Mouse (Mus musculus) liver, embryonic 14.5 days (tissue): ENCODE data around the gene Fgfr2. TPM values are rescaled to one million over a fixed set of nuclear protein-coding genes. Genes with fewer than 3 reads are reported as not detected.
"Not testable (repeated sequence)": the region's sequence is repeated elsewhere in the genome, so short reads cannot be mapped to it uniquely, and the experiment has no call there.

Experiments
- ATAC-seq: fragments of 200-750 bp; cut with Nextera tagmentation; 2 replicates; pipeline ENCODE4 v1.8.0; 2017; ENCODE audit warnings: moderate number of reproducible peaks, mild to moderate bottlenecking, moderate library complexity; ENCODE audit not compliant: insufficient read depth
- DNase-seq, 3 experiments: peaks; one replicate each; pipeline ENCODE4 v3.0.0-alpha.2; 2012 to 2013; ENCODE audit warnings: low read depth in 3 of 3, low spot score in 3 of 3
- H3K27ac ChIP-seq: fragments of 300-500 bp; sonication (generic); 2 replicates; pipeline ENCODE4 v1.5.1; 2014; ENCODE audit warnings: moderate library complexity, mild to moderate bottlenecking, control low read depth, inconsistent platforms
- H3K27me3 ChIP-seq: fragments of 300-500 bp; sonication (generic); 2 replicates; pipeline ENCODE4 v1.6.1; 2014; ENCODE audit warnings: mild to moderate bottlenecking, low read length, moderate library complexity; ENCODE audit not compliant: control insufficient read depth, insufficient read depth
- H3K36me3 ChIP-seq: fragments of 300-500 bp; sonication (generic); replicated peaks from 2 replicates; pipeline ENCODE4 v1.6.1; 2014; ENCODE audit warnings: low read depth; ENCODE audit not compliant: control insufficient read depth, insufficient read depth
- H3K4me1 ChIP-seq, 2 experiments: fragments of 200-500 bp in 1 of 2; fragments of 300-500 bp in 1 of 2; sonication (generic) in 1 of 2; replicated peaks; 2 replicates each; pipeline ENCODE4 v1.6.1; 2012 to 2014; ENCODE audit warnings: antibody characterized with exemption in 1 of 2, inconsistent platforms in 1 of 2, low read length in 1 of 2; ENCODE audit not compliant: control insufficient read depth in 2 of 2, insufficient read depth in 2 of 2
- H3K4me2 ChIP-seq: fragments of 300-500 bp; sonication (generic); 2 replicates; pipeline ENCODE4 v1.6.1; 2014; ENCODE audit warnings: low read depth, mild to moderate bottlenecking, control low read depth, moderate library complexity
- H3K4me3 ChIP-seq, 2 experiments: fragments of 200-500 bp in 1 of 2; fragments of 300-500 bp in 1 of 2; sonication (generic) in 1 of 2; 2 replicates each; pipeline ENCODE4 v1.5.1; 2012 to 2014; ENCODE audit warnings: low read depth in 2 of 2, low read length in 2 of 2, mild to moderate bottlenecking in 2 of 2, control low read depth in 1 of 2, inconsistent platforms in 1 of 2, moderate library complexity in 1 of 2; ENCODE audit not compliant: insufficient read depth in 1 of 2
- H3K9ac ChIP-seq: fragments of 300-500 bp; sonication (generic); replicated peaks from 2 replicates; pipeline ENCODE4 v1.6.1; 2014; ENCODE audit warnings: mild to moderate bottlenecking, control low read depth, moderate library complexity
- H3K9me3 ChIP-seq: fragments of 300-500 bp; sonication (generic); 2 replicates; pipeline ENCODE4 v1.6.1; 2016; ENCODE audit warnings: low read length, mixed read lengths; ENCODE audit not compliant: control insufficient read depth
- CTCF ChIP-seq: IDR thresholded peaks from 2 replicates; pipeline ENCODE4 v1.5.1; 2016; ENCODE audit warnings: antibody characterized with exemption, low read depth, control low read depth
- EP300 ChIP-seq: IDR thresholded peaks from 2 replicates; pipeline ENCODE4 v1.6.1; 2016; ENCODE audit warnings: antibody characterized with exemption, low read depth
- WGBS: fragments of 180-500 bp; shearing (Covaris S2); extraction: QIAGEN DNeasy Blood & Tissue Kit; methylation state at CpG from one replicate; pipeline ENCODE4 v1.1.7; 2014; ENCODE audit not compliant: insufficient replicate concordance; 5-methylcytosine and 5-hydroxymethylcytosine counted together
- polyA plus RNA-seq, 2 experiments: library from polyadenylated mRNA; depleted of rRNA in 1 of 2; stranded (reverse) in 1 of 2; unstranded in 1 of 2; fragments of >200 nt; fragmentation: Nextera tagmentation in 1 of 2; extraction: Ambion mirVana in 1 of 2; gene quantifications; 2 replicates each; pipeline versions ENCODE4 v1.2.1 to v1.2.3; 2012 to 2014

Gene Fgfr2
- polyA plus RNA-seq, 2 experiments: 7.9 to 8.8 TPM

GRCm38 (mm10) chr7:130533316-130534260 lies 2589.6 kb downstream of the Fgfr2 start:
- TF ChIP-seq EP300: no peak
- peak; percentile 96 for TF ChIP-seq CTCF

DNA sequence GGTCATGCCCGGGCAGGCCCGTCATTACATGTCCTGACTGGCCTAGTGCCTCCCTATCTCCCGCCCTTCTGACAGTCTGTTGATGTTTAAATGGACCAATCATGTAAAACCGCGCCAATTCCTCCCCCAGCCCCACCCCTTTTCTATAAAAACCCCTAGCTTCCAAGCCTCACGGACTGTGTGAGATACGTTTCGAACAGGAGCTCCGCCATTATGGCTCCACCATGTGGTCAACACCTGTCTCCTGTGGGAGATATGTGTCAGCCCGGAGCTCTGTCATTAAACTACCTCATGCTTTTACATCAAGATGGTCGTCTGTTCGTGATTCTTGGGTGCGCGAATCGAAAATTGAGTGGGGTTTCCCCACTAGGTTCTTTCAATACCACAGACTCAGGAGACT lies 2592.0 kb downstream of the Fgfr2 start:
- not testable (repeated sequence) for H3K27me3 ChIP-seq, H3K9me3 ChIP-seq, H3K4me2 ChIP-seq, ATAC-seq, H3K4me3 ChIP-seq, DNase-seq, H3K9ac ChIP-seq, H3K27ac ChIP-seq, H3K4me1 ChIP-seq
- H3K36me3 ChIP-seq: peaks cover 46% of the 10 kb centered on the region
- 92% methylated on average over 14 of the region's 15 CpGs for WGBS

More at GRCm38 (mm10) chr7:130533316-130534260, 2589.6 kb downstream of the Fgfr2 start:
- DNase-seq (peak; percentile 65 to 72 (median 70)), ATAC-seq (peak; percentile 75)
- Histone ChIP-seq H3K36me3 (peaks cover 68% of the 10 kb centered on the region), H3K27me3 (no peaks in the 10 kb centered on the region), H3K9ac (no peak overlapping the region), H3K4me1 (no peaks in the 10 kb centered on the region), H3K4me2 (no peak overlapping the region), H3K9me3 (no peaks in the 10 kb centered on the region), H3K27ac (no peak overlapping the region), H3K4me3 (no peak overlapping the region)
- WGBS: 33% methylated on average over 24 of the region's 25 CpGs

GRCm38 (mm10) chr7:130527306-130527705 lies 2595.8 kb downstream of the Fgfr2 start:
- TF ChIP-seq CTCF (no peak), EP300 (no peak)
- WGBS: 70% methylated on average over 9 of the region's 9 CpGs
- no peak for ATAC-seq
- Histone ChIP-seq H3K27me3 (no peaks in the 10 kb centered on the region), H3K9me3 (no peaks in the 10 kb centered on the region), H3K4me2 (no peak overlapping the region), H3K36me3 (peaks cover 17% of the 10 kb centered on the region), H3K4me1 (no peaks in the 10 kb centered on the region; a peak in 1 of 4 replicates), H3K27ac (no peak overlapping the region), H3K4me3 (no peak overlapping the region), H3K9ac (no peak overlapping the region)
- no peak for DNase-seq

DNA sequence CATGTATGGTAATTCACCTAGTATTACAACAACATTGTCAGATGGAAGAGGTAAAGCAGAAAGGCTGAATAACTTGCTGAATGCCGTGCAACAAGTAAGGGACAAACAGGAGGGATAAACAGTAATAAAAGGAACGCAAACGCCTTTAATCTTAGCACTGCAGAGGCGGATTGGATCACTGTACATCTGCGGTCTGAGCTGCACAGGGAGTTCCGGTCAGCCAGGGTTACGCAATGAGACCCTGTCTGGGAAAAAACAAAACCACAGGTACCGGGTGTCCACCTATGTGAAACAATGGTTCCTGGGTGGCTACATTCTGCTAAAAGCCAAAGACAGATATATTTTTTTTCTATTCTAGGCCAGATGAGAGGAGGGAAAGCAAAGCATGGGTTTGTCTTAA lies 2599.7 kb downstream of the Fgfr2 start:
- no peak for ATAC-seq
- no peak for TF ChIP-seq EP300
- TF ChIP-seq CTCF: no peak
- no peaks in the 10 kb centered on the region for H3K36me3 ChIP-seq
- H3K27ac ChIP-seq: no peak overlapping the region
- no peaks in the 10 kb centered on the region for H3K9me3 ChIP-seq
- H3K4me2 ChIP-seq: no peak overlapping the region
- no peak overlapping the region for H3K9ac ChIP-seq
- DNase-seq: no peak
- 59% methylated on average over 8 of the region's 8 CpGs for WGBS
- H3K4me1 ChIP-seq: peaks cover 6 to 10% of the 10 kb centered on the region in 2 experiments
- H3K27me3 ChIP-seq: no peaks in the 10 kb centered on the region
- no peak overlapping the region for H3K4me3 ChIP-seq

- Histone ChIP-seq H3K9me3 (no peaks in the 10 kb centered on the region), H3K4me2 (peak overlapping the region; percentile 81), H3K9ac (no peak overlapping the region), H3K4me3 (no peak overlapping the region), H3K4me1 (peaks cover 9 to 19% of the 10 kb centered on the region in 2 experiments), H3K36me3 (no peaks in the 10 kb centered on the region; the same call in 1 of the 2 replicates), H3K27me3 (no peaks in the 10 kb centered on the region), H3K27ac (peak overlapping the region; percentile 36)
- WGBS: 52% methylated on average over 14 of the region's 14 CpGs
- DNase-seq (peak in 2 of 3 experiments; percentile 39 to 47), ATAC-seq (peak; percentile 7; the same call in 1 of the 2 replicates)
- no peak for TF ChIP-seq CTCF
- peak; percentile 82 for TF ChIP-seq EP300
Observed at GRCm38 (mm10) chr7:130520812-130521422, 2602.2 kb downstream of the Fgfr2 start.
